Mouse (Mus musculus): ENCODE results near the gene Fam196b.

- TF ChIP-seq TCF12 (IDR thresholded peaks at IDR 0.05; ENCODE audit: low read depth, low read length): no peak
- TF ChIP-seq MAFK (IDR thresholded peaks at IDR 0.05; ENCODE audit: insufficient replicate concordance, low read length): no peak
- no peak for TF ChIP-seq POLR2A (IDR thresholded peaks at IDR 0.05; ENCODE audit: low read depth, low read length)
- TF ChIP-seq EP300 (IDR thresholded peaks at IDR 0.05; ENCODE audit: low read length): no peak
- no peak for TF ChIP-seq CTCF (conservative IDR thresholded peaks at IDR 0.05 in 1 of 2, IDR thresholded peaks at IDR 0.05 in 1 of 2; ENCODE audit: low read depth in 2 of 2, low read length in 2 of 2)
- no peak for TF ChIP-seq POLR2AphosphoS2 (IDR thresholded peaks at IDR 0.05; ENCODE audit: low read depth, low read length)
- TF ChIP-seq E2F4 (IDR thresholded peaks at IDR 0.05; ENCODE audit: insufficient replicate concordance, low read depth, low read length): no peak
- no peak for TF ChIP-seq MAX (IDR thresholded peaks at IDR 0.05; ENCODE audit: low read length)
- no peak for TF ChIP-seq RCOR1 (conservative IDR thresholded peaks at IDR 0.05; ENCODE audit: low read depth, low read length)
- TF ChIP-seq ZKSCAN1 (IDR thresholded peaks at IDR 0.05; ENCODE audit: borderline replicate concordance, low read depth, low read length): no peak
These were observed 77.5 kb downstream of the Fam196b start for GRCm38 (mm10) chr11:34392105-34392504.
